Mouse (Mus musculus): ENCODE data around the gene Rapgef2.

Gene Rapgef2

GRCm38 (mm10) chr3:79023735-79024328, 262.5 kb downstream of the Rapgef2 start:
- DNase-seq (ENCODE audit: low spot score): no peak

DNA sequence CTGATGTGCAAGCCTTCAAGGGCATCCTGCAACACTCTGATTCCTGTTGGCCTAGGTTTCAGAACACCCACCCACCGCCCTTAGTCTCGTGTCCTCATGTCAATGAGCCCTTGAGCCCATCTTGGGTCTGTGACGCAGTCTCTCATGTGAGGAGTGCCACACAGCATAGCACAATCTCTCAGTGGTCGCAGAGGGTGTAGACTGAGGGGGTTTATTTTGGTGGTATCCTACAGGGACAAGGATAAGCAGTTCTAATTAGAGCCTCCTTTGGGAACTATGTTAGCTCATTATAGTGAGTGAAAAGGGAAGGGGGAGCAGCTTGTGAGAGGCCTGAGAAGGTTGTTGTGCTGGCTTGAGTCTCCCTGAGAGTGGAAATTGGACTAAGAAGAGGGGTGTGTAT, 263.6 kb downstream of the Rapgef2 start:
- DNase-seq (ENCODE audit: low spot score): no peak

GRCm38 (mm10) chr3:79017440-79017839, 268.9 kb downstream of the Rapgef2 start:
- no peak for DNase-seq (ENCODE audit: low spot score)

GRCm38 (mm10) chr3:79016830-79017229, 269.5 kb downstream of the Rapgef2 start:
- no peak for DNase-seq (ENCODE audit: low spot score)

- no peak for DNase-seq (ENCODE audit: low spot score)
Measured at GRCm38 (mm10) chr3:79015621-79016474, 270.5 kb downstream of the Rapgef2 start.

Measured in testis, postnatal 10 days (tissue).